Mouse (Mus musculus): Measurements from ENCODE around the gene Pglyrp1. TPM values are rescaled to one million over a fixed set of nuclear protein-coding genes. Genes with fewer than 3 reads are reported as not detected.

Gene Pglyrp1
- polyA plus RNA-seq, 1 experiment from 2014 or later, result 110 TPM

- peak; percentile 75 for ATAC-seq (ENCODE audit: low FRiP score, low TSS enrichment)
- Histone ChIP-seq H3K4me3 (ENCODE audit: low read depth, low read length) (peak within 1 kb of the TSS; percentile 50), H3K4me1 (replicated peaks; ENCODE audit: control insufficient read depth, insufficient read depth) (no peaks in the 10 kb centered on the region), H3K27me3 (ENCODE audit: control insufficient read depth, insufficient read depth, low read length) (no peaks in the 10 kb centered on the region), H3K9me3 (ENCODE audit: control insufficient read depth, low read length) (no peaks in the 10 kb centered on the region), H3K27ac (replicated peaks) (peak within 1 kb of the TSS; percentile 98), H3K36me3 (ENCODE audit: control insufficient read depth, insufficient read depth, low read length) (no peaks in the 10 kb centered on the region), H3K4me2 (replicated peaks; ENCODE audit: low read depth) (peak within 1 kb of the TSS; percentile 77), H3K9ac (ENCODE audit: low read length) (peak within 1 kb of the TSS; percentile 76)
- no peak for TF ChIP-seq CTCF (IDR thresholded peaks at IDR 0.05; ENCODE audit: low read depth)
- TF ChIP-seq EP300 (optimal IDR thresholded peaks at IDR 0.05), result no peak
- 1% methylated on average over 3 of the region's 3 CpGs for WGBS
- no peak for DNase-seq (ENCODE audit: low spot score)
Measured at GRCm38 (mm10) chr7:18839865-18840264, 31.3 kb upstream of the Pglyrp1 start, which contains the start of gene Mill2. Mill2 (plus strand) TSS chr7:18839966.

DNA sequence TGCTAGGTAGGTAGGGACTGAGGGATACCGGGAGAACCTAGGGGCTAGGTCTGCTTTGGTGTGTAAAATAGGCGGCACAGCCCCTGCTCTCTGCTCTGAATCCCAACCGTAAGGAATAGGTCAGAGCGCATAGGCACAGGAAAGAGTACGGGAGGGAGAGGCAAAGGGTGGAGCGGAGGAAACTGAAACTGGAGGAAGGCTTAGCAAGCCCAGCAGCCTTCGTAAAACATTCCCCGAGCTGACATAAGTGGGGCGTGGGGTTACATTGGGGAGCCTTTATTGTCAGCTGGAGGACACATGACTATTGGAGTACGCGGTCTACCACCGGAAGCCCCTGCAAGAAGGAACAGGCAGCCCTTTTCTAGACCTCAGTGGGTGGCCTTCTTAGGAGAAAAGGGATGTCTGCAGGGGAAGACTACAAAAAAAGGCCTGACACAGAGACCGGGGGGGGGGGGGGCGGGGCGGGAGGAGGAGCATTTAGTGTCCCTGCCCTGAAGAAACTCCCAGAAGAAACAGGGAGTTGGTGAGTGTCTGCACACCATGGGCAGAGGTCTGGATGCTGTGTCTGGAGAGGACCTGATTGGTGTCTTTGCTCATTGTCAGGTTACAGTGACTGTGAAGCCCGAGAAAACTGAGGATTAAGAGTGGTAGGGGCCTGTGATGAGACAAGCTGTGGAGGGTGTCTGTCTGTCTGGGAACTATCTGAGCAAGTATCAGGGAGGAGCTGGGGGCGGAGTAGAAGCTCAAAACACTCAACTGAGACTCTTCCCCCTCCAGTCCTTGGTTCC, 30.6 kb upstream of the Pglyrp1 start:
- no peaks in the 10 kb centered on the region for H3K27me3 ChIP-seq (ENCODE audit: control insufficient read depth, insufficient read depth, low read length)
- 4% methylated on average over 13 of the region's 17 CpGs for WGBS
- H3K9ac ChIP-seq (ENCODE audit: low read length), result peak overlapping the region; percentile 76
- ATAC-seq (ENCODE audit: low FRiP score, low TSS enrichment) (peak; percentile 95), DNase-seq (ENCODE audit: low spot score) (peak; percentile 60)
- H3K4me1 ChIP-seq (replicated peaks; ENCODE audit: control insufficient read depth, insufficient read depth), result no peaks in the 10 kb centered on the region
- H3K9me3 ChIP-seq (ENCODE audit: control insufficient read depth, low read length), result no peaks in the 10 kb centered on the region
- peak overlapping the region; percentile 98 for H3K27ac ChIP-seq (replicated peaks)
- peak overlapping the region; percentile 77 for H3K4me2 ChIP-seq (replicated peaks; ENCODE audit: low read depth)
- TF ChIP-seq EP300 (optimal IDR thresholded peaks at IDR 0.05) (no peak), CTCF (IDR thresholded peaks at IDR 0.05; ENCODE audit: low read depth) (no peak)
- H3K36me3 ChIP-seq (ENCODE audit: control insufficient read depth, insufficient read depth, low read length), result no peaks in the 10 kb centered on the region
- H3K4me3 ChIP-seq (ENCODE audit: low read depth, low read length), result peak overlapping the region; percentile 50

DNA sequence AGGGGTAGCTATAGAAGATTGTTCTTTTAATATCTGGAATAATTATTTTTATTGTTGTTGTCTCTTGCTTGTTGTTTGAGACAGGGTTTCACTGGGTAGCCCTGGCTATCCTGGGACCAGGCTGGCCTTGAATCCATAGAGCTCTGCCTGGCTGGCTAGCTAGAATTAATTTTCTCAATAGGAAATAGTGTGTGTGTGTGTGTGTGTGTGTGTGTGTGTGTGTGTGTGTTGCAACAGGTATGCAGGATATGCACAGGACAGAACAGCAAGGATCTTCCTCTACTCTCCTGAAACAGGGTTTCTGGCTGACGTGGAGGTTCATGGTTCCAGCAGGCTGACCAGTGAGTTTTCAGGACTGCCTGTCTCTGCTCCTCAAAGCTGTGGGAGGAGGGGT, 30.0 kb upstream of the Pglyrp1 start:
- H3K4me1 ChIP-seq (replicated peaks; ENCODE audit: control insufficient read depth, insufficient read depth), result no peaks in the 10 kb centered on the region
- peak overlapping the region; percentile 73 for H3K27ac ChIP-seq (replicated peaks)
- no peak for ATAC-seq (ENCODE audit: low FRiP score, low TSS enrichment)

DNA sequence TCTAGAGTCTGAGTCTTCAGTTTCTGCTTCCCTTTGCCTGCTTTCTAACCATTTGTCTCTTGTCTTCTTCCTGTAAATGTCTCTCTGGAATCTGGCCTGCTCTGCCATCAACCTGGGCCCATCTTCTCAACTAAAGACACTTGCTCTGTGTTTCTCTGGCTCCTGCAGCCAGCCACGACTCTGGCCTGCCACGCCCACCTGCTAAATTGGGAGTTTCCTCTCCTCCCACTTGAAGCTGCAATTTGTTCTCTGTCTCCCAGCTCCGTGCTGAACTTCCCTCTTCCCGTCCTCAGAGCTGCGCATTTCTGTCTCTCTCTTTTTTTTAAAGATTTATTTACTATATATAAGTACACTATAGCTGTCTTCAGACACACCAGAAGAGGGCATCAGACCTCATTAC, 26.3 kb upstream of the Pglyrp1 start:
- H3K36me3 ChIP-seq (ENCODE audit: control insufficient read depth, insufficient read depth, low read length), result no peaks in the 10 kb centered on the region
- H3K9me3 ChIP-seq (ENCODE audit: control insufficient read depth, low read length), result no peaks in the 10 kb centered on the region
- no peak for DNase-seq (ENCODE audit: low spot score)
- no peak overlapping the region for H3K9ac ChIP-seq (ENCODE audit: low read length)
- H3K27ac ChIP-seq (replicated peaks), result no peak overlapping the region
- no peak overlapping the region for H3K4me3 ChIP-seq (ENCODE audit: low read depth, low read length)
- H3K27me3 ChIP-seq (ENCODE audit: control insufficient read depth, insufficient read depth, low read length), result no peaks in the 10 kb centered on the region
- TF ChIP-seq EP300 (optimal IDR thresholded peaks at IDR 0.05) (no peak), CTCF (IDR thresholded peaks at IDR 0.05; ENCODE audit: low read depth) (no peak)
- whole genome bisulfite sequencing, result 36% methylated on average over 5 of the region's 5 CpGs
- no peak overlapping the region for H3K4me2 ChIP-seq (replicated peaks; ENCODE audit: low read depth)
- no peak for ATAC-seq (ENCODE audit: low FRiP score, low TSS enrichment)
- no peaks in the 10 kb centered on the region for H3K4me1 ChIP-seq (replicated peaks; ENCODE audit: control insufficient read depth, insufficient read depth)

More for the DNA sequence above, 30.0 kb upstream of the Pglyrp1 start:
- Histone ChIP-seq H3K4me3 (ENCODE audit: low read depth, low read length) (peak overlapping the region; percentile 28; the same call in 1 of the 2 replicates), H3K27me3 (ENCODE audit: control insufficient read depth, insufficient read depth, low read length) (no peaks in the 10 kb centered on the region), H3K9ac (ENCODE audit: low read length) (0 out of 2 replicates have a peak overlapping the region, but pooled peaks have one; percentile 48), H3K4me2 (replicated peaks; ENCODE audit: low read depth) (peak overlapping the region; percentile 43), H3K9me3 (ENCODE audit: control insufficient read depth, low read length) (no peaks in the 10 kb centered on the region), H3K36me3 (ENCODE audit: control insufficient read depth, insufficient read depth, low read length) (no peaks in the 10 kb centered on the region)
- no peak for TF ChIP-seq CTCF (IDR thresholded peaks at IDR 0.05; ENCODE audit: low read depth)
- no peak for DNase-seq (ENCODE audit: low spot score)
- WGBS, result 69% methylated on average over 1 of the region's 1 CpGs

- no peak overlapping the region for H3K27ac ChIP-seq (replicated peaks)
- no peak for DNase-seq (ENCODE audit: low spot score)
- 66% methylated on average over 1 of the region's 1 CpGs for WGBS
- H3K9me3 ChIP-seq (ENCODE audit: control insufficient read depth, low read length), result no peaks in the 10 kb centered on the region
- H3K4me2 ChIP-seq (replicated peaks; ENCODE audit: low read depth), result no peak overlapping the region
- H3K4me1 ChIP-seq (replicated peaks; ENCODE audit: control insufficient read depth, insufficient read depth), result no peaks in the 10 kb centered on the region
- H3K36me3 ChIP-seq (ENCODE audit: control insufficient read depth, insufficient read depth, low read length), result no peaks in the 10 kb centered on the region
- H3K4me3 ChIP-seq (ENCODE audit: low read depth, low read length), result no peak overlapping the region
- no peak for ATAC-seq (ENCODE audit: low FRiP score, low TSS enrichment)
- no peaks in the 10 kb centered on the region for H3K27me3 ChIP-seq (ENCODE audit: control insufficient read depth, insufficient read depth, low read length)
- no peak overlapping the region for H3K9ac ChIP-seq (ENCODE audit: low read length)
- TF ChIP-seq EP300 (optimal IDR thresholded peaks at IDR 0.05) (no peak), CTCF (IDR thresholded peaks at IDR 0.05; ENCODE audit: low read depth) (no peak)
Measured at GRCm38 (mm10) chr7:18848395-18848794, 22.7 kb upstream of the Pglyrp1 start.

GRCm38 (mm10) chr7:18858310-18858916, 12.7 kb upstream of the Pglyrp1 start:
- ATAC-seq (ENCODE audit: low FRiP score, low TSS enrichment) (no peak), DNase-seq (ENCODE audit: low spot score) (peak; percentile 11)
- 0 out of 2 replicates have a peak overlapping the region, but pooled peaks have one; percentile 9 for H3K27ac ChIP-seq (replicated peaks)
- H3K4me3 ChIP-seq (ENCODE audit: low read depth, low read length), result no peak overlapping the region
- no peaks in the 10 kb centered on the region for H3K9me3 ChIP-seq (ENCODE audit: control insufficient read depth, low read length)
- no peak overlapping the region for H3K4me2 ChIP-seq (replicated peaks; ENCODE audit: low read depth)
- no peaks in the 10 kb centered on the region; the same call in 1 of the 2 replicates for H3K4me1 ChIP-seq (replicated peaks; ENCODE audit: control insufficient read depth, insufficient read depth)
- 0 out of 2 replicates have a peak overlapping the region, but pooled peaks have one; percentile 0 for H3K9ac ChIP-seq (ENCODE audit: low read length)
- no peaks in the 10 kb centered on the region for H3K27me3 ChIP-seq (ENCODE audit: control insufficient read depth, insufficient read depth, low read length)
- H3K36me3 ChIP-seq (ENCODE audit: control insufficient read depth, insufficient read depth, low read length), result no peaks in the 10 kb centered on the region
- no peak for TF ChIP-seq CTCF (IDR thresholded peaks at IDR 0.05; ENCODE audit: low read depth)
- TF ChIP-seq EP300 (optimal IDR thresholded peaks at IDR 0.05), result no peak
- WGBS, result 65% methylated on average over 5 of the region's 5 CpGs
